Mouse (Mus musculus): ENCODE data around the gene Catsperg1. TPM values are rescaled to one million over a fixed set of nuclear protein-coding genes. Genes with fewer than 3 reads are reported as not detected.
A peak's percentile ranks its signal among the peaks of the same experiment; 100 is the strongest.
"Not testable (repeated sequence)": the region's sequence is repeated elsewhere in the genome, so short reads cannot be mapped to it uniquely, and the experiment has no call there.

The Catsperg1 gene
- 0.73 and 1.0 TPM in 2 replicates for total RNA-seq (2017)

DNA sequence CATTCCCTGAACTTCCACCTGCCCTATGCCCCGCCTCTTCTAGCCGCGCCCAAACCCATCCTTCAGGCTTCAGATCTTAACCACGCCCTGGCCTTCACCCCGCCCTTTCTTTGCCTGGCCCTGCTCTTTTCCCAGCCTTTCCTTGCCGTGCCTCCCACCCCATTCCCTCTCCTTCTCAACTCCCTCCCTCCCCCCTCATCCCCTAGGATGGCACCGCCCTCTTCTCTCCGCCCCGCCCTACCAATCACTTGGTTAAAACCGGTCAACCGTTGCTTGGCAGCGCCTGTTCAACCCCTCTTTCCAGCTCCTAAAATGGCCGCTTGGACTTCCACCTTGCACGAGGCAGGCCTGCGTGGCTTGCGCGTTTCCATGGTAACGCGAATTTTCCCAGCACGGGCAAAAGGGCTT lies at the start of gene Catsperg1:
TSS of gene Catsperg1 (minus strand) at position 361 of the 408 bp plus-strand sequence.
- no peak for ATAC-seq (replicated peaks; ENCODE audit: low read depth, poor library complexity, severe bottlenecking)

- ATAC-seq (replicated peaks; ENCODE audit: low read depth, poor library complexity, severe bottlenecking) = no peak
These were observed 48.3 kb upstream of the Catsperg1 start for GRCm38 (mm10) chr7:29262151-29262550.

- no peak for ATAC-seq (replicated peaks; ENCODE audit: low read depth, poor library complexity, severe bottlenecking)
These were observed 46.2 kb upstream of the Catsperg1 start for GRCm38 (mm10) chr7:29259781-29260730.

- no peak for ATAC-seq (replicated peaks; ENCODE audit: low read depth, poor library complexity, severe bottlenecking)
These were observed 43.5 kb upstream of the Catsperg1 start for GRCm38 (mm10) chr7:29257368-29257767.

DNA sequence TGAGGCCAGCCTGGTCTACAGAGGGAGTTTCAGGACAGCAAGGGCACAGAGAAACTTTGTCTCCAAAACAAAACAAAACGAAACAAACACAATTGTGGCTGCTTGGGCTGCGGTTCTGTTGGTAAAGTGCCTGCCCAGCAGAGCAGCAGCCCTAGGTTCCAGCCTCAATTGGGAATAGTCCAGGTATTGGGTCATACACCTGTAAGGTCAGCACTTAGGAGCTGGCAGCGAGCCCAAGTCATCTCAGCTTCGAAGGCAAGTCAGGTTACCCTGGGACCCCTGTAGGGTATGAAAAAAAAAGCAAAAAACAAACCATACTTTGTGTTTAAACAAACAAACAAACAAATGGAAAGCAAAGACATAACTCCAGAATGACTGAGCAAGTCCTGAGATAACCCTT lies 42.0 kb upstream of the Catsperg1 start:
- no peak for ATAC-seq (replicated peaks; ENCODE audit: low read depth, poor library complexity, severe bottlenecking)

GRCm38 (mm10) chr7:29253842-29254241 lies 40.0 kb upstream of the Catsperg1 start:
- peak; percentile 52; the same call in 1 of the 2 replicates for ATAC-seq (replicated peaks; ENCODE audit: low read depth, poor library complexity, severe bottlenecking)

- ATAC-seq (replicated peaks; ENCODE audit: low read depth, poor library complexity, severe bottlenecking) = no peak
These were observed 37.3 kb upstream of the Catsperg1 start for GRCm38 (mm10) chr7:29251166-29251565.

DNA sequence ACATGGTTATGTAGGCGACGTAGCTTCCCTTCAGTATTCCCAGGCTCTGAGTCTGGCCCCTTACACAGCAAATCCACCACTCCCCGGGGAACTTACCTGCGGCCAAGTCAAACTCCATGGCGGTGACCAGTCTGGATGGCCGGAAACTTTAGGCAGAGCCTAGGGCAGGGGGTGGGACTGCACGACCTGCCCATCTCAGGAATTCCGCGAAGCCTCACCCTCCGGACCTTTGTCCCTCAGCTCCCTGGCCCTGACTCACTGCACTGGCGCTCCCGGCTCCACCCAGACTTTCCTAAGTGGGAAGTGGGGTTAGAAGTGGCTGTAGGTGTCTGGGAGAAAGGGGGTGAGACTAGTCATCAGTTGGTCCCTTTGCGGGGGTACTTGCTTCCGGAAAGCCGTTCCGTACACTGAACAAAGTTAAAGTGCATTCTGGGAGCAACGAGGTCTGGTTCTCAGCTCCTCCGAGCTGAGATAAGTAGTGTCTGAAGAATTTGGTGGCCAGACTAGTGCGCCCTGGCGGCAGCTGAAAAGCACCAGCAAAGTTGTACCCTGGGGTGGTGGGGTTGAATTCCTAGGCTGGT lies 34.5 kb upstream of the Catsperg1 start, which contains the start of gene 2200002D01Rik:
TSS of gene 2200002D01Rik (minus strand) at position 206 of the 581 bp plus-strand sequence.
- ATAC-seq (replicated peaks; ENCODE audit: low read depth, poor library complexity, severe bottlenecking) = peak; percentile 34

GRCm38 (mm10) chr7:29247706-29248105 lies 33.9 kb upstream of the Catsperg1 start:
- no peak for ATAC-seq (replicated peaks; ENCODE audit: low read depth, poor library complexity, severe bottlenecking)

DNA sequence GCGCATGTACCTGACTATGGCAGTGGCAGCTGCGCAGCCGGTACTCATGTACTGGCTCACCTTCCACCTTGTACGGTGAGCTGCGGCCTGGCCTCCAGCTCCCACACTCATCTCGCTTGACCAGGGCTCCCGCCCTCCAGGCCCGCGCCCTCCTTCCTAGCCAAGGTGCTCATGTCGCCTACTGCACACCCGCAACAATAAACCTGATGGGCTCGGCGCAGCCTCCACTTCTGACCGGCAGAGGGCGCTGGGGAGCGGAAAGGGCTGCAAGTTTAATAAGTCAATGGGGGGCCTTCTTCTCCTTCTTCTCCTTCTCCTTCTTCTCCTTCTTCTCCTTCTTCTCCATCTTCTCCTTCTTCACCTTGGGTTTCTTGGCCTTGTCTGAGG lies 33.5 kb upstream of the Catsperg1 start:
- peak; percentile 72 for ATAC-seq (replicated peaks; ENCODE audit: low read depth, poor library complexity, severe bottlenecking)

DNA sequence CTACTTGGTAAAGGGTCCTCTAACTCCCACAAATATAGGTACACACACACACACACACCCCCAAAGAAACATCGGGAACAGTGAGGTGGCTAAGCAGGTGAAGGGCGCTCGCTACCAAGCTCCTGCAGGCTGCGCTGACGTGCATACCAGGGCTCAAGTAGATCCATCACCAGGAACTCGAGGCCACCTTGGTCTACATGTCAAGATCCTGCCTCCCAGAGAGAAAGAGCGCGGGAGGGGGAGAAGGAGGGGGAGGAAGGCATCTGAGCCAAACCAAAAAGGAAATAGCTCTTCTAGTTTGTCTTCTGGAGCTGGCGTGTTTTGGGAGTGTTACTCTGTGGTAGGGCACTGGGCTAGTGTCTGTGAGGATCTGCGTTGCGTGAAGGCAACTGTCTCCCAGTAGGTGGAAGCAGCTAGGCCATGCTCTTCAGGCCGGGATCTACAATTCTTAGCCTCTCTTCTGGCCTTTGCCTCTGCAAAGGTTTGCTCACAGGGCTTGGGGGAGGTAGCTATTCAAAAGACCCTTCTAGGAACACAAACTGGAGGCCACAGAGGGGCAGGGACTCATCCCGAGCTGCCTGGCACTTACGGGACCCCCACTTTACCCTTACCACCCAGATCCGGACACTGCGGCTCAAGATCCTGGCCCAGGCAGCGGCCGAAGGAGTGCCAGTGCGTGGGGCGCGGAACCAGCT lies 32.9 kb upstream of the Catsperg1 start:
- no peak for ATAC-seq (replicated peaks; ENCODE audit: low read depth, poor library complexity, severe bottlenecking)

- no peak for ATAC-seq (replicated peaks; ENCODE audit: low read depth, poor library complexity, severe bottlenecking)
These were observed 32.2 kb upstream of the Catsperg1 start for GRCm38 (mm10) chr7:29246015-29246414.

DNA sequence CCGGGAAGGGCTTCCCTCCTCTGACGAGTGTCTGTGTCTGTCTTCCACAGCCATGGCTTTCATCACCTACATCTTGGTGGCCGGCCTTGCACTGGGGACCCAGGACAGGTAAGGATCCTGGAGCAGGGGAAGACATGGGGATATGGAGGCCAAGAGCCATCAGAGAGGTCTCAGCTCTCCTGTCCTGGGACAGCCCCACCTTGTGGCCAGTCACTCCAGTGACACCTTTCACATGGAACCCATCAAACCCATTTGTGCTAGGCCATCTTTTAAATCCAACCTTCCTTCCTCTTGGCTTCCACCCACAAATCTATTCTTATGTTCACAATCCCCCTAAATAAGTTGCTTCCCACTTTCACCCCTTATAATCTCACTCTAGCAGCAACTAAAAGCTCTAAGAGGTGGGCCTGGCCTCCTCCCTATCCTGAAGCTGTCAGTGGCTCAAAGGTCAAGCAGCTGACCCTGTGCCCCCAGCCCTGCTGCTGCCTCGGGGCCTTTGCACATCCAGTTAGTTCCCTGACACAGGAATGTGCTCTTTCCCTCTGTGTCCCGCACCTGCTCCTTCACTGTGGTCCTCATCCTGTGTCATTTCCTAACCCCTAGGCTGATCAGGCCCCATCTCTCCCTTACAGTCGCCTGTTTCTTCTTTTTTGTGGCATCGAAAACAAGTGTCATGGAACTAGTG lies 31.0 kb upstream of the Catsperg1 start:
- ATAC-seq (replicated peaks; ENCODE audit: low read depth, poor library complexity, severe bottlenecking) = peak; percentile 45; the same call in 1 of the 2 replicates

DNA sequence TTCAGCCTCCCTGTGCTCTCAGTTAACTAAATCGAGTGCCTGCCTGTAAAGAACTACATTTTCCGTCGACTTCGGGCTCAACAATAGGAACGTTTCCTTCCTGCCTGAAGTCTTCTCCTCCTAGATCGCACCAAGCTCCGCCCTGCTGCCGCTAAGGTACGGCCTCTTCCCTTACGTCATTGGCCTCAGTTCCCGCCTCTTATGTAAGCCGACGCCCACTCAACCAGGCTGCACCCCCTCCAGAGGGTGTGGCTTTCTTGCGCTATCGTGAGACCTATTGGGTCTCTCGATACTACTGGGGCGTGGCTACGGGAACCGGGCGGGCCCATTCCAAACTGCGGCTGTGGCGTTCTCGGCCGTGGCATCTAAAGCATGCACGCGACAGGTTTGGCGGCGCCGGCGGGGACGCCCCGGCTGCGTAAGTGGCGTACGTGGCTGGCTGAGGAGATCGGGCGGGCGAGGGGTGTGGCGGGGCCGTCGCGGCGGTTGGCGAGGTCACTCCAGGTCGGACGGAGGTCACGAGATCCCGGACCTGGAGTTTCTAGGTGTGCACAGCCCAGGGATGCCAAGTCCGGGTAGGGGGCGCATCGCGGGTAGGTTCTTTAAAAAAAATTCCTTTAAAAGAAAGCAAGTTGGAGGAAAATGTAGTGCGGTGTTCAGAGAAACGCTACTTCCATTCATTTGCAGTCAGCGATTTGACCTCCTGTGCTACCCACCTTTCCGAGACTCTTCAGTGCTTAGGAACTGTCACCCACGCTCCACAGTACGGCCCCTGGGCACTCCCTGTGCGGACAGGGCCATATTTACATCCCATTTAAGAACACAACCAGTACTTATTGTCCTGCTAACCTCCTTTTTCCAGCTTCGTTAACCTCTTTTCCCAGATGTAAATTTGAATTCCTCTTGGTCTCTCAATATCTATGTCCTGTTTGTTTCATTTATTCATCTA lies 24.5 kb upstream of the Catsperg1 start, which contains the start of gene Yif1b:
TSS of gene Yif1b (plus strand) at position 311 of the 949 bp plus-strand sequence.
- peak; percentile 95 for ATAC-seq (replicated peaks; ENCODE audit: low read depth, poor library complexity, severe bottlenecking)

DNA sequence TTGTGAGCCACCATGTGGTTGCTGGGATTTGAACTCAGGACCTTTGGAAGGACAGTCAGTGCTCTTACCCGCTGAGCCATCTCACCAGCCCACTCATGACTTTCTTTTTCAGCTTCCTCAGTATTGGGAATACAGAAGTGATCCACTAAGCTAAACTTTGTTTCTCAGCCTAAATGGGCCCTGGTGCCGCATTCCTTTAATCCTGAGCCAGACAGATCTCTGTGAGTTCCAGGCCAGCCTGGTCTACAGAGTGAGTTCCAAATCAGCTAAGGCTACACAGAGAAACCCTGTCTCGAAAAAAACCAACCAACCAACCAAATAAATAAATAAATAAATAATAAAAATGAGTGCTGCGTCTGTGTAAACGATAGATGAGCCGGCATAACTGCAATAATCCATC lies 23.8 kb upstream of the Catsperg1 start:
- not testable (repeated sequence) for ATAC-seq (replicated peaks; ENCODE audit: low read depth, poor library complexity, severe bottlenecking)

- ATAC-seq (replicated peaks; ENCODE audit: low read depth, poor library complexity, severe bottlenecking) = no peak
These were observed 22.8 kb upstream of the Catsperg1 start for GRCm38 (mm10) chr7:29236593-29236992.

GRCm38 (mm10) chr7:29234661-29235060 lies 20.8 kb upstream of the Catsperg1 start:
- no peak for ATAC-seq (replicated peaks; ENCODE audit: low read depth, poor library complexity, severe bottlenecking)

GRCm38 (mm10) chr7:29233745-29234144 lies 19.9 kb upstream of the Catsperg1 start:
- peak; percentile 42 for ATAC-seq (replicated peaks; ENCODE audit: low read depth, poor library complexity, severe bottlenecking)
